Mouse (Mus musculus) small intestine, adult 2 months (tissue): ENCODE measurements around the gene Agr2. TPM values are rescaled to one million over a fixed set of nuclear protein-coding genes. Genes with fewer than 3 reads are reported as not detected.

Experiments
- H3K27ac ChIP-seq: fragments of 200-500 bp; 2 replicates; pipeline ENCODE4 v1.5.1; 2012; ENCODE audit warnings: low read depth, low read length, control low read depth, inconsistent platforms; ENCODE audit not compliant: insufficient read depth
- H3K27me3 ChIP-seq: fragments of 200-500 bp; 2 replicates; pipeline ENCODE4 v1.6.1; 2012; ENCODE audit warnings: mild to moderate bottlenecking, moderate library complexity, low read length, inconsistent platforms; ENCODE audit not compliant: control insufficient read depth, insufficient read depth
- H3K36me3 ChIP-seq: fragments of 200-500 bp; 2 replicates; pipeline ENCODE4 v1.6.1; 2012; ENCODE audit warnings: mild to moderate bottlenecking, low read length, control low read depth, inconsistent platforms; ENCODE audit not compliant: control insufficient read depth, insufficient read depth
- H3K4me1 ChIP-seq: fragments of 200-500 bp; 2 replicates; pipeline ENCODE4 v1.6.1; 2012; ENCODE audit warnings: low read length, inconsistent platforms, mixed read lengths; ENCODE audit not compliant: control insufficient read depth, insufficient read depth, insufficient read length
- H3K4me3 ChIP-seq: fragments of 200-500 bp; 2 replicates; pipeline ENCODE4 v1.5.1; 2012; ENCODE audit warnings: low read depth, mild to moderate bottlenecking, control low read depth, inconsistent platforms, low read length, moderate library complexity
- CTCF ChIP-seq: fragments of 200-500 bp; IDR thresholded peaks from 2 replicates; pipeline ENCODE4 v1.5.1; 2012; ENCODE audit warnings: low read depth, mild to moderate bottlenecking, control low read depth, inconsistent platforms, low read length, moderate library complexity, mixed read lengths; ENCODE audit not compliant: insufficient replicate concordance, insufficient read length; ENCODE audit errors: extremely low read depth
- POLR2A ChIP-seq: fragments of 200-500 bp; IDR thresholded peaks from 2 replicates; pipeline ENCODE4 v1.6.1; 2012; ENCODE audit warnings: low read depth, mild to moderate bottlenecking, control low read depth, inconsistent platforms, low read length, moderate library complexity
- WGBS: fragments of 180-500 bp; shearing (Covaris S2); methylation state at CpG from one replicate; pipeline ENCODE4 v1.1.7; 2018; 5-methylcytosine and 5-hydroxymethylcytosine counted together
- polyA plus RNA-seq: library from polyadenylated mRNA; depleted of rRNA; stranded (reverse); fragments of >200 nt; gene quantifications from 2 replicates; pipeline ENCODE4 v1.2.3, GENCODE M21; 2012

Agr2 gene
- polyA plus RNA-seq, 1 experiment = 251 TPM

- H3K4me1 ChIP-seq = peaks cover 20% of the 10 kb centered on the region
- peak overlapping the region; percentile 74 for H3K27ac ChIP-seq
- 44% methylated on average over 4 of the region's 4 CpGs for whole genome bisulfite sequencing
- H3K36me3 ChIP-seq = no peaks in the 10 kb centered on the region
- TF ChIP-seq POLR2A (no peak), CTCF (no peak)
- no peak overlapping the region for H3K4me3 ChIP-seq
- no peaks in the 10 kb centered on the region for H3K27me3 ChIP-seq
These were observed 12.0 kb downstream of the Agr2 start for GRCm38 (mm10) chr12:36004714-36005113.

GRCm38 (mm10) chr12:36007581-36007980 lies 14.9 kb downstream of the Agr2 start:
- Histone ChIP-seq H3K4me1 (peaks cover 18% of the 10 kb centered on the region), H3K4me3 (no peak overlapping the region), H3K36me3 (no peaks in the 10 kb centered on the region), H3K27me3 (no peaks in the 10 kb centered on the region), H3K27ac (peak overlapping the region; percentile 99)
- 25% methylated on average over 2 of the region's 2 CpGs for WGBS
- TF ChIP-seq CTCF (no peak), POLR2A (no peak)

DNA sequence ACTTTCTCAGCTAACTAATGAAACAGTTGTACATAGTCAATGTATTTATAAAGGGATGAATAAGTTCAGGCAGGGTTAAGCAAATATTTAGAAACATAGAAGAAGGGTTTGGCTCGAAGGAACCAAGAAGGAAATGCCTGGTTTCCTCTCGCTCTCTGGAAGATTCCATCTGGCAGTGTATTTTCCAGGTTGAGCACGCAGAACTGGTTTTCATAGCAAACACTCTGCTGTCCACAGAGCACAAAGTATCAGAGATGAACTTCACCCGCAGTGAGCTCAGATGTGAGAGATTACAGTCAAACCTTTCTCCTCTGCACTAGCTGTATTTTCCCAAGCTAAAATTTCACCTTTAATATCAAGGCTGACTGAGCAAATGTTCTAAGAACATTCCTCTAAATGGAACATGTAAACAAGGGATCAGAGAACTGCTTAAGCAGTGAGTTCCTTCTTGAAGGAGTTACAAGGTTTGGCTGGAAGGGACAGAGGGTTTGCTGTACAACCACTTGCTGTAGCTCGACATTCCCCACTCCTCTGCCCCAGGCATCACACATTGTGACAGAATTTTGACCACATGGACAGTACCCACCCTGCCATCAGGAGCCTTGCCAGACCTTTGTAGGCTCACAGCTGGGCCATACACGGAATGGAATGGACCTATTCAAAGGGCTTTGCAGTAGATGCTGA lies 15.8 kb downstream of the Agr2 start:
- Histone ChIP-seq H3K27me3 (no peaks in the 10 kb centered on the region), H3K4me1 (peaks cover 18% of the 10 kb centered on the region), H3K27ac (peak overlapping the region; percentile 99), H3K4me3 (no peak overlapping the region), H3K36me3 (no peaks in the 10 kb centered on the region)
- TF ChIP-seq CTCF (no peak), POLR2A (no peak)
- 17% methylated on average over 6 of the region's 6 CpGs for WGBS

DNA sequence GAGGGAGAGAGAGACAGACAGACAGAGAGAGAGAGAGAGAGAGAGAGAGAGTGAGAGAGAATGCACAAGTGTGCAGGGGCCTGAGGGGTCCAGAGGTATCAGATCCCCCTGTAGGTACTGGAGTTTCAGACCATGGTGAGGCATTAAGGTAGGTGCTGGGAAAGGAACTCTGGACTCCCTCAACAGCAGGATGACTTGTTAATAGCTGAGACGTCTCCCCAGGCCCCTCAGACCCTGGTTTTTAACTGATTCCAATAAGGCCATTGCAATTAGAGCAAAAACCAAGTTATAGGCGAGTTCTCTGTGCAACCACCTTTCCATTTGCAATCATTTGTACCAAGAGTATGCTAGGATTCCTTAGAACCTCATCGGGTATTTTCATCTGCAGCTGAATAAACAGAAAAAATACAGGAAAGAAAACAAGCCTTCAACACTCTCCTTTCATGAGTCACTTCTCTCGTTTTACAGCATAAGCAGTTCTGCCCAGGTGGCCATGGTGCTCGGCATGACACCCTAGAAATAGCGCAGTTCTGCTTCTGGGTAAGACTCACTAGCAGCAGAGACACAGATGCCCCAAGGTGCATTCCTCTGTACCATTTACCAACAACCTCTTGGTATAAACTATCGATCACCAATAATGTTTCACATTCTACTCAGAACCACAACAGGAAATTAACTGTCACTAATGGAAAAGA lies 20.7 kb downstream of the Agr2 start:
- 67% methylated on average over 7 of the region's 7 CpGs for WGBS
- TF ChIP-seq POLR2A (no peak), CTCF (no peak)
- no peaks in the 10 kb centered on the region for H3K27me3 ChIP-seq

DNA sequence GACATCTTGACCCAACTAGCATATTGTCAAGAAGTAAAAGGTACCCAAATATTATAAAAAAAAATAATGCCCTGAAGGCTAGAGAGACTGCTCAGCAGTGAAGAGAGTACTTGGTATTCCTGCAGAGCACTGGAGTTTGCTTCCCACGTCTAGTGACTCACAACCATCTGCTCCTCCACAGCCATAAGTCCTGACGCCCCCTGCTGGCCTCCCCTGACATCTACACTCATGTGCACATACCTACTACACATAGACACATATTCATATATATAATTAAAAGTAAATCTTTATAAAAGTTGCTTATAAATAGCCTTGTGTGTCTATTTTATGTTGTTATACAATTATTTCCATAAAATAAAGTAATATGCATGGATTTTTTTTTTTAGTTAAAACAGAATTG lies 25.1 kb downstream of the Agr2 start:
- 90% methylated on average over 2 of the region's 2 CpGs for WGBS

More for the DNA sequence above, 20.7 kb downstream of the Agr2 start:
- H3K4me3 ChIP-seq = no peak overlapping the region
- peaks cover 6% of the 10 kb centered on the region for H3K4me1 ChIP-seq
- H3K27ac ChIP-seq = no peak overlapping the region
- peaks cover 10% of the 10 kb centered on the region for H3K36me3 ChIP-seq

DNA sequence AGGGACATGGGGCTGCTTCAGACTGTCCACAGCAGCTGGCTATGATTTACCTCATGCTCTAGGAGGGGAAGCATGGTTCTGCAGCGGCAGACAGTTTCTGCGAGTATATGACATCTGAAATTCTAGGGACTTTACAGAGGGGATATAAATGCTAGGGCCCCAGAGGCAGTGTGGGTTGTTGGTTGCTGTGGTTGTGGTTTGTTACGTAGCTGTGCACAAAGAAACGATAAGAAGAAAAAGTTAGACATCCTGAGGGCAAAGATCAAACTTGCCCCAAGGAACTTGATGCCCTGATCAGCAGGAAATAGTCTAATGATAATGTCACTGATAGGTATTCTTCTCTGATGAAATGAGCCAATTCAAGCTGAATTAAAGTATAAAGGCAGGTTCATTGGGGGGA lies 26.9 kb downstream of the Agr2 start:
- Histone ChIP-seq H3K4me1 (peaks cover 5% of the 10 kb centered on the region; the same call in 1 of the 2 replicates), H3K4me3 (no peak overlapping the region), H3K27ac (no peak overlapping the region), H3K36me3 (peaks cover 30% of the 10 kb centered on the region), H3K27me3 (no peaks in the 10 kb centered on the region)
- WGBS = 63% methylated on average over 4 of the region's 4 CpGs
- TF ChIP-seq POLR2A (no peak), CTCF (no peak)

More for the DNA sequence above, 25.1 kb downstream of the Agr2 start:
- no peak overlapping the region for H3K4me3 ChIP-seq
- H3K27ac ChIP-seq = no peak overlapping the region
- no peaks in the 10 kb centered on the region for H3K27me3 ChIP-seq
- peaks cover 30% of the 10 kb centered on the region for H3K36me3 ChIP-seq
- TF ChIP-seq POLR2A (no peak), CTCF (peak; percentile 23; the same call in 1 of the 2 replicates)
- H3K4me1 ChIP-seq = no peaks in the 10 kb centered on the region

DNA sequence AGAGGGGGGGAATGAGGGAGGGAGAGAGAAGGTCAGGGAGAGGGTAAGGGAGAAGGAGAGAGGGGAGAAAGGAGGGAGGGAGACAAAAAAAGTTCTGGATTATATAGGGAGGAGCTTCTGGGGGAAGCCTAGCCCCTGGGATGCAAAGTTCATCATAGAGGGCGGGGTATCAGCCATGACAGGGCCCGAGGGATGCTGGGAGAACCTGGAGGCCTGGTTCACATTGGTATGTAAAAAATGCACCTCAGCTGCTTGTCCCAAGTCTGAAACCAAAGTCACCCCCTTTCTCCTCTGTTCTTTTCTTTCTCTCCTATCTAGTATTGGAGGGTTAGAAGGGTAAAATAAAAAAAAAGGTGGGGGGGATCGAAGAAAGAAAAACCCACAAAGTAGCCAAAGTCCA lies 27.4 kb downstream of the Agr2 start:
- Histone ChIP-seq H3K27me3 (no peaks in the 10 kb centered on the region), H3K4me3 (no peak overlapping the region), H3K27ac (no peak overlapping the region), H3K36me3 (peaks cover 29% of the 10 kb centered on the region), H3K4me1 (peaks cover 7% of the 10 kb centered on the region; the same call in 1 of the 2 replicates)
- TF ChIP-seq CTCF (no peak), POLR2A (no peak)
- 85% methylated on average over 3 of the region's 3 CpGs for WGBS
